Mouse (Mus musculus): Measurements from ENCODE around the gene Tbc1d4. TPM values are rescaled to one million over a fixed set of nuclear protein-coding genes. Genes with fewer than 3 reads are reported as not detected.

Tbc1d4 gene
- polyA plus RNA-seq (2017; shearing (Covaris generic)), result 100 to 1,000 TPM in 2 of 3 experiments, 10 to 100 TPM in 1; 65.2 to 284 (median 227) TPM

DNA sequence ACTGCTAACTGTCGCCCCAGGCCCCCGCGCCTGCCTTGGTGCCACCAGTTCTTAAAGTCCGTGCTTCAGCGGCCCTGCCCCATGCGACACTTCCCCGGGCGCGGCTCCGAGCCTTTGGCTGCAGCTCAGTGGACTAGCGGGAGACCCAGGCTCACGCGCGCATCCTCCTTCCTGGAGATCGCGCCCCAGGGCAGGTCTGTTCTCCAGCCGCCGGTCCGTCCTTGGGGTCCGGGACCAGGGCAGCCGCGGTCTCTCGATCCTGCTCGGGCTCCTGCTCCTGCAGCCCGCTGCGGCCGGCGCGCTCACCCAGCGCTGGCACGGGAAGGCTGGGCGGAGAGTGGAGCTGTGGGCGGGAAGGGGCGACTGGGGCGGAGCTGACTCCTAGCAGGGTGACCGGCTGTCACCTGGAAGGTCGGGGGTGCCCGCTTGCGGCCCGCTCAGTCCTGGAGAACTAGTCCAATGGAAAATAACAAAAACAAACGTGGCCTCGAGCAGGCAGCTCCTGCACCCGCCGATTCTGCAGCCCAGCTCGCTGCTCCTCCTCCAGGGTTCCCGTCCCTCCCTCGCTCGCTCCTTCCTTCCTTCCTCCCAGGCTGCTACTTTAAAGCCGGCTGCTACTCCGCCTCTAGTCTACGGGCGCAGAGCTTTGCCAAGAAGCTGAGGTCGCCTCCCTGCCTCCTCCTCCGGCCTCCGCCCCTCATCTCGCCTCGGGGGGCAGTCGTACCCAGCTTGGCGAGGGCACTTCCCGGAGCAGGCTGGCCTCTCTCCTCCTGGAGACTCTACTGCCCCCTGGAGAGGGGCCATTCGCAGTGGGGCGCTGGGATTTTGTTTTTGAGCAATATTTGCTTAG is at the start of gene Tbc1d4:
Tbc1d4 (minus strand) TSS at position 673 of the 850 bp plus-strand sequence.
- ATAC-seq, result peak; percentile 56

DNA sequence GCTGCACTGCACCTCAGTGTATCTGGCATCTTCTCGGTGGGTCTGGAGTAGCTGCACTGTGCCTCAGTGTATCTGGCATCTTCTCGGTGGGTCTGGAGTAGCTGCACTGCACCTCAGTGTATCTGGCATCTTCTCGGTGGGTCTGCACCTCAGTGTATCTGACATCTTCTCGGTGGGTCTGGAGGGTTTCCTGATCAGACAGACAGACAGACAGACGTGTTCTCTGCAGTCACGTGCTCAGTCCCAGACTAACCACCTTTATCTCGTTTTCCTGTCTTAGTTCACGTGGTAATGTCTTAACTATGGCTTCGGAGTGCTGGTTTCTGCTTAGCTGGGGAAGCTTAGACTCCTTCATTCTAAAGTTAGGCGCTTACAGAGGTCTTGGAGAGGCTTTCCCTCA is 47.3 kb upstream of the Tbc1d4 start:
- no peak for ATAC-seq

DNA sequence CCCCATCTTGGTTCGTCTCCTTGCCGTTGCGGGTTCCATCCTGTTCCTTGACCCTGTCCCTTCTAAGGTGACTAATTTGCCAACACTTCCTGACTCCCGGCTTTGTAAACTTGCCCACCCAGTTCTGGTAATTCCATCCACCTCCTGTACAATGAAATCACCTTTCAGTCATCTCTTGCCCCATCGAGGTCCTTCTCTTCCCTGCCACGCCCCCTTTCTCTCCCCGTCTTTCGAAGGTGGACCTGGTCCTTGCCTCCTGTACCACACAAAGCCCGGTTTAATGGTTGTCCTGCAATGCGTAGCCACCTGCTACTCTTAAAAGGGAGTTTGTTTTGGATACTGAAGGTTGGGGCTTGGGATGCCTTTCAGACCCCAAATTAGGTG is 45.5 kb upstream of the Tbc1d4 start:
- ATAC-seq, result no peak

DNA sequence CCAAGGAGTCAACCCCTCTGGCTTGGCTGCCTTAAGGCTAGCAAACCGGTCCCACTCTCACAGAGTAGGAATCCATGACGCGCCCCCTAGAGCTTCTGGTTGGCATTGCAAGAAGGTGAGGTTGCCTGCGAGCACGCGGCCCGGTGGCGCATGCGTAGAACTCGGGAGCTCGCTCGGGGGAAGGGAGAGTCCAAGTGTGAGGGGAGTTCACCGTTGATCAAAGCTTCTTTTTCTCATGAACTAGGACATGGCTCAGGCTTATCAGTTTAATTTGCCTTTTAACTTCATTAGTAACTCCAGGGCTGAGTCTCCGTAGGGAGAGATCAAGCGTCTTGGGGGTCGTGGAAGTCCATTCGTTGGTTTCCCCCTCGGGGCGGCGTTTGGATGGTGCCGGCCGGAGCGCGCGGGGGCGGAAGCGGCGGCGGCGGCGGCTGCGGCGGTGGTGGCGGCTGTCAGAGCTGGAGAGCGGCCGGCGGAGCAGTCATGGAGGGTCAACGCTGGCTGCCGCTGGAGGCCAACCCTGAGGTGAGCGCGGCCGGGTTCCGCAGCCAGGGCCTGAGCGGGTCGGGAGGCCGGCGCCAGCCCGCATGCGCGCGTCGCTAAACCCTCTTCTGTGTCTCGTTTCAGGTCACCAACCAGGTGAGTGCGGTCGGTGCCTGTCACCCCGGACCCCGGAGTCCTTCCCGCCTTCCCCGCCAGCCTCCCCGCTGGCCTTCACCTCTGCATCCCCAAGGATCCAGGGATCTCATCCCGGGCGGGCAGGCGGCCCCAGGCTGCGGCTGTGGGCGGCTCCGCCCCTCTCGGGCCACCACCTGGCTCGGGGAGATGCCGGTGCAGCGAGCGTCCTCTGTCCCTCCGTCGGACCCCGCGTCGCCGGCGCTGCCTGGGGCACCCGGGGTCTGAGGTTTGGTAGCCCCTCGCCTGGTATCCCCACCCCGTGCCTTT is 44.9 kb upstream of the Tbc1d4 start, which contains the start of gene Uchl3:
Uchl3 (plus strand) TSS at position 387 of the 945 bp plus-strand sequence.
- peak; percentile 87 for ATAC-seq

DNA sequence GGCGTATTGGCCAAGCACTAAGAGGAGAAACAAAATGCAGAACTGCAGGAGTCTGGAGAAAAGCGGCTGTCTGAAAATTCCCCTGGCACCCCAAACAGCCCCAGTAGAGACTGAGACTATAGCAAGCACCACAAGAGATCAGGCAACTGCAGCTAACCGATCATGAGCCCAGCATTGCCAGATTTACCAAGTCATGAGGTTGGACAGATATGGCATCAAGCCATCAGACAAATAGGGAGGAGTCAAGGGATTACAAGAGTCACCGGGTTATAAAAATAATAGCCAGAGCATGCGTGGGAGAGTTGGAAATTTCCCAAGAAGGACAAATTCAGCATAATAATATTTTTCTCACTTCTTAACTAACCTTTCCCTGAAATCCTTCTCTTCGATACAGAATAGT is 43.6 kb upstream of the Tbc1d4 start:
- ATAC-seq, result no peak

DNA sequence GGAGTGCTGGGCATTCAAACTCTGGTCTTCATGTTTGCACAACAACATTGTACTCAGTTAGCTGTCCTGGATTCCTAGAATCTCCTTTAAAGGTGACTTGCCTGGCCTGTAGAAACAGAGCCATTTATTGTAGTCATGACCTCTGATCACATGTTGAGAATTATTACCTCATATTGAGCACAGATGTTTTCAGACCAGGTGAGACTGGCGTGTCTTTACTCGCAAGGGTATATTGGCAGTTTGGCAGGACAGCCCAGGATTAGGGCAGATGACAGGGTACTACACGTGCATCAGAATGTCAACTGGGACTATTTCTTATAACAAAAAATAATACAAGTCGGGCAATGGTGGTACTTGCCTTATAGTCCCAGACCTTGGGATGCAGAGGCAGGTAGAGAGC is 41.6 kb upstream of the Tbc1d4 start:
- no peak for ATAC-seq

DNA sequence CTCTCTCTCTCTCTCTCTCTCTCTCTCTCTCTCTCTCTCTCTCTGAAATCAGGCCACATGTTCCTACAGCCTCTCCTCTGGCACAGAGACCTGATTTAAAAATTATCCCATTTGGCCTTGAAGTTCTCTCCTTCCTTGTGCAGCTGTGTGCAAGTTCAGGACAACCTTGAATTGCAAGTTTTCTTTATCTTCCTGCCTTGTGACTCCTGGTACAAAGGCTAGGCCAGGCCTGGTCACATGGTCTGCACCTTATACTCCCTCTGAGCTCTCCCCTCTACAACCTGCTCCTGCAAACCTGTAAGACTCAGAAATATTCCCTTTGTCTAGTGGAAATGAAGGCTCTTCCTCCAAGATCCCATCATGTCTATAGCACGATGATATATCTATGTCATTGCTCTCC is 36.0 kb upstream of the Tbc1d4 start:
- no peak for ATAC-seq

DNA sequence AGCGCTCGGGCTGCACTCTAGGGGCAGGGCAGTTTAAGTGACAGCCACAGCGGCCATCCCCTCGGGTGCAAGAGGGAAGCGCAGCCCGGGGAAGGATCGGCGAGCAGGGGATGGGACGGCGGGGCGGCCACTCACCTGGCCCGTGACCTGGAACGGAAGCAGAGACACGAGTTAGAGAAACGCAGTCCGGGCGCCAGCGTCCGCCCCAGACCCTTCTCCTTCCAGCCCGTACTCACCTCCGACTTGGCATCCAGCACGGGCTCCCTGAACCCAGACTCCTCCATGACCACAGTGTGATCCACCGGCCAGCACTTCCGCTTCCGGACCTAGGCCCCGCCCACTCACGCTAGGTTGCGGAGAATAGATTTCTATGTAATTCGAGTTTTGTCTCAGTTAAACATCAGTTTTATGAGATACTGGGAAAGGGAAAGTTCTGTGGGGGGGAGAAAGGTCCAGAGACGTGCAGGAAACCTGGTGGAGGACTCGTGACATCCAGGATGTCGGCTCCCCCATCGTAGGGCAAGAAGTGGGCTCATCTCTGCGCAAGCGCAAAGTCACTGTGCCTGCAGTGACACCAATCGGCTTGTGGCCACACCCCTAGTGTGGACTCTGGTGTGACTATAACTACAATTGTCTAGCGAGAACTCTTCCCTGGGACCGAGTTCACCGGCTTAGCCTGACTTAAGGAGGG is 31.3 kb upstream of the Tbc1d4 start, which contains the start of gene Commd6:
Commd6 (minus strand) TSS at position 534 of the 691 bp plus-strand sequence.
- peak; percentile 92 for ATAC-seq

DNA sequence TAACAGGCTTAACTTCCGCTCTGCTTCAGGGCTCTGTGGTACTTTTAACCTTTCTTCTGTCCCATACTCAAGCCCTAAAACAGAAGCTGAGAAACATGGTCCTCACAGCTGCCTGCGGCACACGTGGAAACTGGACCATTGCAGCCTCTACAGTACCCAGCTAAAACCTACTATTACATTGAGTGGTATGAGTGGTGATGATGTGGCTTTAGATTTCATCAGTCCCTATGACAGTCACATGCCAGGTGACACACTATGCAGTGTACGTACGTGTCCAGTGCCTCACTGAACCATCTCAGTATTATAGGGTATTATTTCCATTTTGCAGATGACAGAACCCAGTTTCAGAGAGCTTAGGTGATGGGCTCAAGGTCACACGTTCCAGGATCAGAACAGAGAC is 28.4 kb upstream of the Tbc1d4 start:
- no peak for ATAC-seq

DNA sequence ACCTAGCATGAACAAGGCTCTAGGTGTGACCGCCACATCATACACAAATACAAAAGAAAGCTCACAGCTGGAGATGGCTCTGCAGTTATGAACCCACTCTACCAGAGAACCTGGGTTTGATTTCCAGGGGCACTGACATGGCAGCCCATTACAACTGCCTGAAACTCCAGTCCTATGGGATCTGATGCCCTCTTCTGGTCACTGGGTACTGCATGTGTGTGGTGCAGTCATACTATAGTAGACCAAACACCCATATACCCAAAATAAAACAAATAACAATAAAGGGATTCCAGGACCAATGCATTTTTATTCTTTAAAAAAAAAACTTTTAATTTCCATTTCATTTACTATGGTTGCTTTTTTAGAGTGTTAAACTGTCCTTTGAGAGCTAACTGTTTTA is 26.8 kb upstream of the Tbc1d4 start:
- no peak for ATAC-seq

DNA sequence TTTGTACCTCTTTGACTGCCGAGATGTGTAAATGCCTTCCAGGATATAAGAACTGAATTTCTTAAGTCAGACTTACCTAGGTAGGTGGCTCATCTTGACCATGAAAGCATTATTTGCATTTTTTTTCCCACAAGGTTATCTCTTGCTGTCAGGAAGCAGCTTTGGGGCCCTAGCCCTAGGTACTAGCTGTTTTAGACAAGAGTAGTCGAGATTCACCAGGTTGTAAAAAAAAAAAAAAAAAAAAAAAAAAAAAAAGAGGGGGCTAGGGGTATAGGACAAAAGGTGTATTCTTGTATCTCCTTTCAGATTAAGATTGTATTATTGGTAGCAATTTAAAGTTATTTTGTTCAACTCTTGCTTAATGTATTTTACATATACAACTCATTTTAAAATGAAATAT is 21.6 kb upstream of the Tbc1d4 start:
- ATAC-seq, result no peak

DNA sequence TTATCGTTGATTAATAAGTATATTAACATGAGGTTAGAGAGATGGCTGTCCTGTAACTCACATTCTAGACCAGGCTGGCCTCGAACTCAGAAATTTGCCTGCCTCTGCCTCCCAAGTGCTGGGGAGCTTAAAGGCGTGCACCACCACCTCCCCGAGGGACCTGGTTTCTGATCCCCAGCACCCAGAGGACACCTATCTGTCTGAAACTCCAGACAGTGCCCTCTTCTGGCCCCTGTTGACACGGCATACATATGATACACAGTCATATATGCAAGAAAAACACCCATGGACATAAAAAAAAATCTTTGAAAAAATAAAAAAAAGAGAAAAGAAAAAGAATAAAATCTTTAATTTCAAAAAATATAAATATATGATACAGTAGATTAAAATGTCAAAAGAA is 8.7 kb upstream of the Tbc1d4 start:
- no peak for ATAC-seq

DNA sequence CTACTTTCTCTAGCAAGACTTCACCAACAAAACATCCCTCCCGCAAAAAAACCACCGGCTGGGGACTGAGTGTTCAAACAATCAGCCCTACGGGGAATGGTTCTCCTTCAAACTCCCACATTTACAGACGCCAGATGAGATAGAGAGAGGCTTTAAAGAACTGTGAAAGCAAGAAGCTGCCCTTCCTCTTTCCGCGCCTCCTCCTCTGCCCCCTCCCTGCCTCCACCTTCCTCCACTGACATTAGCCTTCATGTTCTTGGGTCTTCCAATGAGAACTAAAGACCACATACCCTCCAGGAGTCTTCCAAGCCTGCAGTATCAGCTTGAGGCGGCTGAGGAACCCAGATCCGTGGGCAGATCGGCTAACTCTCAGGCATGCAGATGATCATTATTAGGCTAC is 7.2 kb upstream of the Tbc1d4 start:
- no peak for ATAC-seq

DNA sequence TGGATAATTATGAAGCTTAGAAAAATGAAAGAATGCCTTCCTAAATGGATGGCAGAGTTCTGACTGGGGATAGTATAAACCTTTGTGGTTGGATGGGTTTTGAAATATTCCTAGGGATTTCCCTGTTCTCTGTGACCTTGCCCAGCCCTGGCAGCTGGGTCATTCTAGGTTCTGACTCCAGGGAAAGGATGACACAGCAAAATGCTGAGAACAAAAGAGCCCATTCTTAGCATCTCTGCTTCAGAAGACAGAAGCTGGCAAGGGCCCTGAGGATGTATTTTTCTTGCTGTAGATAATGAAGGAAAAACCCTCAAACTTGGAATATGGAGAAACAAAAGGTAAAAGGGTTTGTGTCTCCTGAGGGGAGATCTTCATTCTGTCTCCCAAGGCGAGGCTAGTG is 4.2 kb upstream of the Tbc1d4 start:
- ATAC-seq, result no peak

DNA sequence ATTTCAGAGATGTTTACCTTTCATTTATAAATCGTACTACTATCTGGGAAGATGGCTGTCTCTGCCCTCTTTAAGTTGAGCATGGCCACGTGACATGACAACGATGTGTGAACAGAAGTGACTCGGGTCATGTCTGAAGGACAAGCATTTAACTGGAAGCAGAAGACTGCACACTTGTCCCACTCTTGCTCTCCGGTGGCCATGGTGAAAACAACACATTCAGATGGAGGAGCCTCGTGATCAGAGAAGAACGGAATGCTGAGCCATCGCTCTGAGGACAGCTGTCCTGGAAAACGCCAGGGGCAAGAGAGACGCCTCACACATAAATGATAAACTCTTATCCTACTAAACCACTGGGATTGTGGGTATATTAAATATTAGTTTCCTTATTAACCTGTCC is 1.7 kb upstream of the Tbc1d4 start:
- ATAC-seq, result no peak

DNA sequence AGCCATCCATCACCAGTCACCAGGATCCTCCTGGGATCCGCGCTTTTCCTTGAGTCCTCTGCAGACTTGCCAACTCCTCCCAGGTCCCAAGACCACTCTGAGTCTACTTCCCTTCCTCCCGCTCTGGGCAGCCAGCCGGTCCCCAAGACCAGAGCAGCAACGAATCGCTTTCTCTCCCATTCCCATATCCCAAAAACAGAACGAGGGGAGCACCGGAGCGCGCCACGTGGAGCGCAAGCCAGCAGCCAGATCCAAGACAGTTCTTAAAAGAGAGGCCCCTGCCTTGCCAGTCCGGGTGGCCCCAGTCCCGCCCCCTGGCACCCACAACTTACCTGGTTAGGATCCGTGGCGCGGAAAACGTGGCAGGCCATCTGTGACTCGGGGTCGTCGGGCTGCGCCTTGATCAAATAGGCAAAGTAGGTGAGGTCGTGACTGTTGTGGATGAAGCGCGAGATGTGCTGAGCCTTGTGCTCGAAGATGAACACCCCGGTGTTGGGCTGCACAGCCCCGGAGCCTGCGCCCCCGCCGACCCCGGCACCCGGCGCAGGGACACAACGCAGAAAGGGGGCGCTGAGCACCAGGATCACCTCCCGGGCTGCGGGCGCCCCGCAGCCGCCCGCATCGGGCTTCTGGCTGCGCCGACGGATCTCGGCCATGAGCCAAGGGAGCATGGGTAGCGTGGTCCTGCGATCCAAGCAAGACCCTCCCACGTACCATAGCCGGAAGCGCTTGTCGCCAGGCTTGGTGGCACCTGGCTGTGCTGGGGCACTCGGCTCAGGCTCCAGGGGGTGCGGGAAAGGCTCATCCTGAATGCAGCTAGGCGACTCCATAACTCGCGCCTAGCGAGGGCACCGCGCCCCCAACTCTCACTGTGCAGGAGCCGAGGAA is 1.1 kb downstream of the Tbc1d4 start:
- ATAC-seq, result no peak

DNA sequence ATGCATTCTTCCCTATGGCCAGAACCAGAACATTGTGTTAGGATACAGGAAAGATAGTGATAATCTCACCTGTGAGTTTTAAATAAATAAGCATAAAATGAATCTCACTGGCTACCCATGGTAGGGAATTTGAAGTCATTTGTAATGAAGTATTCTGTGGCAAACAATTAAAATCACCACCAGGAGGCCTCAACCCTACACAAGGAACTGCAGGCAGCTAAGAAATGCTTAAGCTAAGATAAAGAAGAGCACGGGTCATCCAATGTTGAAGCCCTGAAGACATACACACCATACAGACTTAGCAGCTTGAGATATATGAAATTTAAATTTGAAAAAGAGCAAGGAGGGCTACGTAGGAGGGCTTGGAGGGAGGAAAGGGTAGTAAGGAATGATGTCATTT is 3.1 kb downstream of the Tbc1d4 start:
- no peak for ATAC-seq

DNA sequence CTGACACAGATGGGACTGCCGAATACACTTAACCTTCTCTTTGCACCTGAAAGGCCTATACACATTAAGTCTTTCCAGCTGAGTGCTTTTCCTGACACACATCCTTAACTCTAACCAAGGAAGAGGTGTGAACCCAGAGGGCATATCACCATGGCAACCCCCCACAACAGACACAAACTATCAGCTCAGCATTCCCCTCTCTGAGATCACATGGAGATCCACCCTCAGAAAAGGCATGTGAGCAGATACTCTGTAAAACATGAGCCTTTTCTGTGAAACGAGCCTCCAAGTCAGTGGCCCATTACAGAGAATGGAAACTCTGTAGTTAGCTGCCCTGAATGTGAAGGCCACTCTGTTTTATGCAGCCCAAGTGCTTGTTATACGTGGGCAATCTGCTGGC is 6.1 kb downstream of the Tbc1d4 start:
- no peak for ATAC-seq

DNA sequence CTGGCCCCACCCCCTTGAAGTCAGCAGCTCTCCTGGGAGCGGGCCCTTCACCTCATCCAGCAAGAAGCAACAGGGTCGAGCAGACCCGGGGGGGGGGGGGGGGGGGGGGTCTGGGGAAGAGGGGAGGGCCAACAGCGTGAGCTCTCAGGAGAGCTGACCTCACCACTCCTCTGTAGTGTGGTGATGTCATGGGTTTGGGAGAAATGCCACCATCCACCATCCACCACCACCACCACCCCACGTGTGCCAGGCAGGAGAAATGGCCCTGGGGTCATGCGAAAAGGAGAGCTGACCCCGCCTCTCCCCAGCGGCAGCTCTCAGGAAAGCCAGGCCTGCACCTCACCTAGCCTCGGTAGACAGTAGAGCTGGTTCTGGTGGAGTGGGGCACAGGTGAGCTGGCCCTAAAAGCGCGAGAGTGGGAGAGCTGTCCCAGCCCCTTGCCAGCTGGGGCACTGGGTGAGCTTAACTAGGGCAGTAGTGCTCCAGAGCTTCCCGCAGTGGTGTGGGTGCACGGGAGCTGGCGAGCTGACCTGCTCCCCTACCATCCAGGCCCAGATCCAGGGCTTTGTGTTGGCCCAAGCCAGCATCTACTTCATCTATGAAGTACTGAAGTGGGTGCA is 11.8 kb downstream of the Tbc1d4 start:
- no peak for ATAC-seq

DNA sequence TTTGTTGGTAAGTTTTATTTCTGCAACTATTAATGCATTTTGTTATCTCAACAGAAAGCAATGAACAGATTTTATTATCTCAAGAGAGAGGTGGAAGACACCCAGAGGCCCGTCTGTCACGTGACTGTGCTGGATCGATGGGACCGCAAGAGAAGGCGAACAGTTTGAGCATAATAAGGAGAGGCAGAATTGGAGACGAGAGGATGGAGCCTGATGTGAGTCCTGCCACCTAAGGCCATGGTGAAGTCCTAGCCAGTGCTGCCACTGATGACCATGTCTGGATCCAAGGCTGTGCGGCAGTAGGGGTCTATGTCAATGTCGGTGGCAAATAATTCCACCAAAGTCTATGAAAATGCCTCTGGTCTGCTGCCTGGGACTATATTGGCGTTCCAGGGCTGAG is 12.3 kb downstream of the Tbc1d4 start:
- ATAC-seq, result no peak
